Mouse (Mus musculus) neural tube, embryonic 15.5 days (tissue): ENCODE data around the gene Ccl6. TPM values are rescaled to one million over a fixed set of nuclear protein-coding genes. Genes with fewer than 3 reads are reported as not detected.

Experiments
- ATAC-seq: fragments of 200-750 bp; cut with Nextera tagmentation; 2 replicates; pipeline ENCODE4 v1.8.0; 2017; ENCODE audit warnings: mild to moderate bottlenecking, moderate TSS enrichment, moderate library complexity; ENCODE audit not compliant: low FRiP score
- H3K27ac ChIP-seq: fragments of 300-500 bp; sonication (generic); replicated peaks from 2 replicates; pipeline ENCODE4 v1.5.1; 2015; ENCODE audit warnings: mild to moderate bottlenecking, inconsistent platforms
- H3K27me3 ChIP-seq: fragments of 300-500 bp; sonication (generic); replicated peaks from 2 replicates; pipeline ENCODE4 v1.6.1; 2015; ENCODE audit warnings: inconsistent platforms
- H3K36me3 ChIP-seq: fragments of 300-500 bp; sonication (generic); 2 replicates; pipeline ENCODE4 v1.6.1; 2015; ENCODE audit warnings: inconsistent platforms
- H3K4me1 ChIP-seq: fragments of 300-500 bp; sonication (generic); 2 replicates; pipeline ENCODE4 v1.6.1; 2015; ENCODE audit warnings: inconsistent platforms
- H3K4me2 ChIP-seq: fragments of 300-500 bp; sonication (generic); 2 replicates; pipeline ENCODE4 v1.6.1; 2015; ENCODE audit warnings: inconsistent platforms, mild to moderate bottlenecking, moderate library complexity
- H3K4me3 ChIP-seq: fragments of 300-500 bp; sonication (generic); replicated peaks from 2 replicates; pipeline ENCODE4 v1.5.1; 2015; ENCODE audit warnings: mild to moderate bottlenecking, inconsistent platforms
- H3K9ac ChIP-seq: fragments of 300-500 bp; sonication (generic); replicated peaks from 2 replicates; pipeline ENCODE4 v1.6.1; 2015; ENCODE audit warnings: mild to moderate bottlenecking, inconsistent platforms
- H3K9me3 ChIP-seq: fragments of 300-500 bp; sonication (generic); replicated peaks from 2 replicates; pipeline ENCODE4 v1.6.1; 2016; ENCODE audit warnings: inconsistent platforms
- WGBS: fragments of 180-500 bp; shearing (Covaris S2); methylation state at CpG from one replicate; pipeline ENCODE4 v1.1.7; 2015; ENCODE audit warnings: mixed read lengths; 5-methylcytosine and 5-hydroxymethylcytosine counted together
- polyA plus RNA-seq: library from polyadenylated mRNA; unstranded; fragments of >200 nt; fragmentation: Nextera tagmentation; extraction: Ambion mirVana; gene quantifications from 2 replicates; pipeline ENCODE4 v1.2.1, GENCODE M21; 2015

Gene Ccl6
- polyA plus RNA-seq, result 2.8 and 4.4 TPM in 2 replicates

GRCm38 (mm10) chr11:83592853-83593252 lies at the start of gene Ccl6:
Gene Ccl6, minus strand, starts transcription at chr11:83593087.
- Histone ChIP-seq H3K27me3 (no peaks in the 10 kb centered on the region), H3K9ac (no peak within 1 kb of the TSS), H3K4me2 (no peak within 1 kb of the TSS), H3K36me3 (no peaks in the 10 kb centered on the region), H3K9me3 (no peaks in the 10 kb centered on the region), H3K4me3 (no peak within 1 kb of the TSS), H3K4me1 (no peaks in the 10 kb centered on the region), H3K27ac (no peak within 1 kb of the TSS)
- no peak for ATAC-seq
- 67% methylated on average over 2 of the region's 2 CpGs for WGBS

- Histone ChIP-seq H3K36me3 (no peaks in the 10 kb centered on the region), H3K4me1 (no peaks in the 10 kb centered on the region), H3K27me3 (no peaks in the 10 kb centered on the region), H3K27ac (no peak overlapping the region), H3K9ac (no peak overlapping the region), H3K9me3 (no peaks in the 10 kb centered on the region), H3K4me2 (no peak overlapping the region), H3K4me3 (no peak overlapping the region)
- 90% methylated on average over 2 of the region's 2 CpGs for WGBS
- ATAC-seq, result no peak
Observed at GRCm38 (mm10) chr11:83641216-83641615, 48.3 kb upstream of the Ccl6 start.

GRCm38 (mm10) chr11:83640141-83640540 lies 47.3 kb upstream of the Ccl6 start:
- Histone ChIP-seq H3K27ac (no peak overlapping the region), H3K9ac (no peak overlapping the region), H3K4me1 (no peaks in the 10 kb centered on the region), H3K36me3 (no peaks in the 10 kb centered on the region), H3K4me3 (no peak overlapping the region), H3K27me3 (no peaks in the 10 kb centered on the region), H3K9me3 (no peaks in the 10 kb centered on the region), H3K4me2 (no peak overlapping the region)
- 84% methylated on average over 5 of the region's 5 CpGs for WGBS
- ATAC-seq, result no peak

- Histone ChIP-seq H3K9ac (no peak overlapping the region), H3K27ac (no peak overlapping the region), H3K4me1 (no peaks in the 10 kb centered on the region), H3K36me3 (no peaks in the 10 kb centered on the region), H3K4me2 (no peak overlapping the region), H3K27me3 (no peaks in the 10 kb centered on the region), H3K9me3 (no peaks in the 10 kb centered on the region), H3K4me3 (no peak overlapping the region)
- ATAC-seq, result no peak
- 68% methylated on average over 3 of the region's 3 CpGs for WGBS
Observed at GRCm38 (mm10) chr11:83639533-83639932, 46.6 kb upstream of the Ccl6 start.

GRCm38 (mm10) chr11:83638934-83639333 lies 46.0 kb upstream of the Ccl6 start:
- WGBS, result 65% methylated on average over 2 of the region's 2 CpGs
- no peak overlapping the region for H3K9ac ChIP-seq
- no peaks in the 10 kb centered on the region for H3K9me3 ChIP-seq
- no peak overlapping the region for H3K4me3 ChIP-seq
- no peak overlapping the region for H3K27ac ChIP-seq
- H3K4me1 ChIP-seq, result no peaks in the 10 kb centered on the region
- H3K4me2 ChIP-seq, result no peak overlapping the region
- no peak for ATAC-seq
- H3K36me3 ChIP-seq, result no peaks in the 10 kb centered on the region
- H3K27me3 ChIP-seq, result no peaks in the 10 kb centered on the region

- WGBS, result 78% methylated on average over 1 of the region's 1 CpGs
- Histone ChIP-seq H3K4me1 (no peaks in the 10 kb centered on the region), H3K27me3 (no peaks in the 10 kb centered on the region), H3K36me3 (no peaks in the 10 kb centered on the region), H3K27ac (no peak overlapping the region), H3K9ac (no peak overlapping the region), H3K4me2 (no peak overlapping the region), H3K9me3 (no peaks in the 10 kb centered on the region), H3K4me3 (no peak overlapping the region)
- ATAC-seq, result no peak
Observed at GRCm38 (mm10) chr11:83636742-83637235, 43.9 kb upstream of the Ccl6 start.

- no peak overlapping the region for H3K4me3 ChIP-seq
- no peak overlapping the region for H3K4me2 ChIP-seq
- H3K27me3 ChIP-seq, result no peaks in the 10 kb centered on the region
- WGBS, result 96% methylated on average over 2 of the region's 2 CpGs
- ATAC-seq, result no peak
- no peak overlapping the region for H3K9ac ChIP-seq
- H3K4me1 ChIP-seq, result no peaks in the 10 kb centered on the region
- no peaks in the 10 kb centered on the region for H3K9me3 ChIP-seq
- H3K36me3 ChIP-seq, result no peaks in the 10 kb centered on the region
- no peak overlapping the region for H3K27ac ChIP-seq
Observed at GRCm38 (mm10) chr11:83634898-83635297, 42.0 kb upstream of the Ccl6 start.

GRCm38 (mm10) chr11:83634425-83634824 lies 41.5 kb upstream of the Ccl6 start:
- Histone ChIP-seq H3K27ac (no peak overlapping the region), H3K9me3 (no peaks in the 10 kb centered on the region), H3K36me3 (no peaks in the 10 kb centered on the region), H3K9ac (no peak overlapping the region), H3K4me3 (no peak overlapping the region), H3K27me3 (no peaks in the 10 kb centered on the region), H3K4me2 (no peak overlapping the region), H3K4me1 (no peaks in the 10 kb centered on the region)
- 40% methylated on average over 4 of the region's 4 CpGs for WGBS
- no peak for ATAC-seq

- Histone ChIP-seq H3K27ac (no peak overlapping the region), H3K4me3 (no peak overlapping the region), H3K36me3 (no peaks in the 10 kb centered on the region), H3K4me2 (no peak overlapping the region), H3K4me1 (no peaks in the 10 kb centered on the region), H3K27me3 (no peaks in the 10 kb centered on the region), H3K9me3 (no peaks in the 10 kb centered on the region), H3K9ac (no peak overlapping the region)
- no peak for ATAC-seq
- 72% methylated on average over 4 of the region's 4 CpGs for WGBS
Observed at GRCm38 (mm10) chr11:83632744-83633143, 39.9 kb upstream of the Ccl6 start.

- Histone ChIP-seq H3K9ac (no peak overlapping the region), H3K27ac (no peak overlapping the region), H3K4me1 (no peaks in the 10 kb centered on the region), H3K9me3 (no peaks in the 10 kb centered on the region), H3K27me3 (no peaks in the 10 kb centered on the region), H3K4me2 (no peak overlapping the region), H3K36me3 (no peaks in the 10 kb centered on the region), H3K4me3 (no peak overlapping the region)
- no peak for ATAC-seq
- 86% methylated on average over 2 of the region's 2 CpGs for WGBS
Observed at GRCm38 (mm10) chr11:83631065-83631464, 38.2 kb upstream of the Ccl6 start.

- no peak for ATAC-seq
- 95% methylated on average over 1 of the region's 1 CpGs for WGBS
Observed at GRCm38 (mm10) chr11:83630630-83631029, 37.7 kb upstream of the Ccl6 start.

GRCm38 (mm10) chr11:83628808-83629207 lies 35.9 kb upstream of the Ccl6 start:
- Histone ChIP-seq H3K27me3 (no peaks in the 10 kb centered on the region), H3K4me3 (no peak overlapping the region), H3K36me3 (no peaks in the 10 kb centered on the region), H3K27ac (no peak overlapping the region), H3K9ac (no peak overlapping the region), H3K4me1 (no peaks in the 10 kb centered on the region), H3K4me2 (no peak overlapping the region), H3K9me3 (no peaks in the 10 kb centered on the region)
- ATAC-seq, result no peak
- 89% methylated on average over 9 of the region's 9 CpGs for WGBS

More at GRCm38 (mm10) chr11:83630630-83631029, 37.7 kb upstream of the Ccl6 start:
- no peaks in the 10 kb centered on the region for H3K27me3 ChIP-seq
- no peak overlapping the region for H3K9ac ChIP-seq
- H3K4me1 ChIP-seq, result no peaks in the 10 kb centered on the region
- no peak overlapping the region for H3K27ac ChIP-seq
- no peak overlapping the region for H3K4me3 ChIP-seq
- H3K4me2 ChIP-seq, result no peak overlapping the region
- no peaks in the 10 kb centered on the region for H3K9me3 ChIP-seq
- H3K36me3 ChIP-seq, result no peaks in the 10 kb centered on the region

- Histone ChIP-seq H3K4me2 (no peak overlapping the region), H3K4me1 (no peaks in the 10 kb centered on the region), H3K36me3 (no peaks in the 10 kb centered on the region), H3K27me3 (no peaks in the 10 kb centered on the region), H3K9me3 (no peaks in the 10 kb centered on the region), H3K4me3 (no peak overlapping the region), H3K9ac (no peak overlapping the region), H3K27ac (no peak overlapping the region)
- no peak for ATAC-seq
- WGBS, result 85% methylated on average over 3 of the region's 3 CpGs
Observed at GRCm38 (mm10) chr11:83623586-83623985, 30.7 kb upstream of the Ccl6 start.
